Mouse (Mus musculus) adrenal gland, adult 18-20 months (tissue): ENCODE data around the gene Tnks1bp1. TPM values are rescaled to one million over a fixed set of nuclear protein-coding genes. Genes with fewer than 3 reads are reported as not detected.

Experiments
- DNase-seq, 2 experiments: peaks; one replicate each; pipeline ENCODE4 v3.0.0; 2021 to 2022; ENCODE audit warnings: low spot score in 2 of 2
- total RNA-seq, 2 experiments: library from RNA; stranded (reverse); gene quantifications; 1 replicate in 1 of 2; 2 replicates in 1 of 2; pipeline ENCODE4 v1.2.3; 2021

Gene Tnks1bp1
- total RNA-seq, 2 experiments from 2014 or later = 82.1 to 89.6 TPM

GRCm38 (mm10) chr2:85073751-85074150, 25.9 kb downstream of the Tnks1bp1 start:
- DNase-seq = no peak

GRCm38 (mm10) chr2:85088716-85089646, 41.2 kb downstream of the Tnks1bp1 start:
- DNase-seq = no peak

GRCm38 (mm10) chr2:85091325-85091724, 43.5 kb downstream of the Tnks1bp1 start:
- DNase-seq = no peak

- DNase-seq = no peak
Measured at GRCm38 (mm10) chr2:85093376-85093775, 45.6 kb downstream of the Tnks1bp1 start.

- no peak for DNase-seq
Measured at GRCm38 (mm10) chr2:85095906-85096305, 48.1 kb downstream of the Tnks1bp1 start.

- no peak for DNase-seq
Measured at GRCm38 (mm10) chr2:85098014-85098413, 50.2 kb downstream of the Tnks1bp1 start.

- DNase-seq = peak; percentile 25 to 49
Measured at GRCm38 (mm10) chr2:85098824-85099511, 51.1 kb downstream of the Tnks1bp1 start.

- no peak for DNase-seq
Measured at GRCm38 (mm10) chr2:85103201-85103600, 55.4 kb downstream of the Tnks1bp1 start.

GRCm38 (mm10) chr2:85105426-85106013, 57.7 kb downstream of the Tnks1bp1 start:
- DNase-seq = no peak

GRCm38 (mm10) chr2:85106068-85106790, 58.4 kb downstream of the Tnks1bp1 start:
- DNase-seq = no peak

- no peak for DNase-seq
Measured at GRCm38 (mm10) chr2:85106941-85107340, 59.1 kb downstream of the Tnks1bp1 start.

GRCm38 (mm10) chr2:85110288-85110875, 62.6 kb downstream of the Tnks1bp1 start:
- no peak for DNase-seq

Other genes with a start within 250 kb of the Tnks1bp1 start
- 10 to 100 TPM; 17.6 to 26.4 TPM for gene Ube2l6, start 249.2 kb upstream of the Tnks1bp1 start, total RNA-seq
- under 1 TPM in 1 of 2 experiments, not detected in 1; 0.32 TPM for gene Smtnl1, start 225.4 kb upstream of the Tnks1bp1 start, total RNA-seq
- gene Timm10, start 221.0 kb upstream of the Tnks1bp1 start, total RNA-seq = 10 to 100 TPM; 45.8 to 59.0 TPM
- 1 to 10 TPM; 9.3 to 9.4 TPM for gene Slc43a1, start 209.2 kb upstream of the Tnks1bp1 start, total RNA-seq
- gene Rtn4rl2, start 161.3 kb upstream of the Tnks1bp1 start, total RNA-seq = 1 to 10 TPM; 1.9 to 2.4 TPM
- gene Slc43a3, start 111.4 kb upstream of the Tnks1bp1 start, total RNA-seq = 10 to 100 TPM; 61.3 to 67.3 TPM
- gene Prg2, start 67.6 kb upstream of the Tnks1bp1 start, total RNA-seq = not detected
- not detected for gene Prg3, start 59.8 kb upstream of the Tnks1bp1 start, total RNA-seq
- 100 to 1,000 TPM in 1 of 2 experiments, 10 to 100 TPM in 1; 96.5 to 122 TPM for gene Ssrp1, start 10.8 kb upstream of the Tnks1bp1 start, total RNA-seq
- gene P2rx3, start 10.6 kb upstream of the Tnks1bp1 start, total RNA-seq = under 1 TPM; 0.74 to 0.86 TPM
- gene Aplnr, start 88.2 kb downstream of the Tnks1bp1 start, total RNA-seq = 1 to 10 TPM; 4.2 to 7.1 TPM
- gene Lrrc55, start 149.2 kb downstream of the Tnks1bp1 start, total RNA-seq = 10 to 100 TPM; 17.0 to 20.0 TPM